Mouse (Mus musculus): ENCODE measurements at regions not wholly inside any gene's neighbourhood (a gene's known extent, or its start where the extent isn't known, plus 50 kb on each side); places are given as distances from the start of the nearest gene placed in this dataset.

- ATAC-seq (replicated peaks; ENCODE audit: low FRiP score) (no peak), DNase-seq (ENCODE audit: low spot score) (no peak)
- WGBS: 75% methylated on average over 4 of the region's 4 CpGs
Measured at GRCm38 (mm10) chr1:119153619-119154018, 100.2 kb upstream of the Gli2 start.

GRCm38 (mm10) chr1:119152776-119153175 lies 99.4 kb upstream of the Gli2 start:
- Histone ChIP-seq H3K4me3 (ENCODE audit: low read depth, low read length) (no peak overlapping the region), H3K4me1 (replicated peaks; ENCODE audit: control insufficient read depth, insufficient read depth, low read length) (no peaks in the 10 kb centered on the region), H3K4me2 (no peak overlapping the region), H3K9ac (ENCODE audit: low read depth, low read length) (no peak overlapping the region), H3K9me3 (ENCODE audit: control insufficient read depth, low read length) (no peaks in the 10 kb centered on the region; the same call in 1 of the 2 replicates), H3K36me3 (ENCODE audit: control insufficient read depth, insufficient read depth, low read length) (no peaks in the 10 kb centered on the region), H3K27ac (ENCODE audit: low read depth, low read length) (no peak overlapping the region), H3K27me3 (replicated peaks; ENCODE audit: control insufficient read depth, insufficient read depth, low read length) (no peaks in the 10 kb centered on the region)
- DNase-seq (ENCODE audit: low spot score) (no peak), ATAC-seq (replicated peaks; ENCODE audit: low FRiP score) (no peak)
- WGBS: 82% methylated on average over 6 of the region's 6 CpGs

More at GRCm38 (mm10) chr1:119153619-119154018, 100.2 kb upstream of the Gli2 start:
- Histone ChIP-seq H3K27me3 (replicated peaks; ENCODE audit: control insufficient read depth, insufficient read depth, low read length) (no peaks in the 10 kb centered on the region), H3K27ac (ENCODE audit: low read depth, low read length) (no peak overlapping the region), H3K4me2 (no peak overlapping the region), H3K4me3 (ENCODE audit: low read depth, low read length) (no peak overlapping the region), H3K9ac (ENCODE audit: low read depth, low read length) (no peak overlapping the region), H3K9me3 (ENCODE audit: control insufficient read depth, low read length) (no peaks in the 10 kb centered on the region; the same call in 1 of the 2 replicates), H3K36me3 (ENCODE audit: control insufficient read depth, insufficient read depth, low read length) (no peaks in the 10 kb centered on the region), H3K4me1 (replicated peaks; ENCODE audit: control insufficient read depth, insufficient read depth, low read length) (no peaks in the 10 kb centered on the region)

- H3K36me3 ChIP-seq (ENCODE audit: control insufficient read depth, insufficient read depth, low read length): no peaks in the 10 kb centered on the region
- H3K9me3 ChIP-seq (ENCODE audit: control insufficient read depth, low read length): no peaks in the 10 kb centered on the region
- no peak overlapping the region for H3K27ac ChIP-seq (ENCODE audit: low read depth, low read length)
- H3K27me3 ChIP-seq (replicated peaks; ENCODE audit: control insufficient read depth, insufficient read depth, low read length): no peaks in the 10 kb centered on the region
- no peak overlapping the region for H3K4me3 ChIP-seq (ENCODE audit: low read depth, low read length)
- WGBS: 77% methylated on average over 2 of the region's 2 CpGs
- no peaks in the 10 kb centered on the region for H3K4me1 ChIP-seq (replicated peaks; ENCODE audit: control insufficient read depth, insufficient read depth, low read length)
- H3K9ac ChIP-seq (ENCODE audit: low read depth, low read length): no peak overlapping the region
- ATAC-seq (replicated peaks; ENCODE audit: low FRiP score) (no peak), DNase-seq (ENCODE audit: low spot score) (no peak)
- H3K4me2 ChIP-seq: no peak overlapping the region
Measured at GRCm38 (mm10) chr1:119147506-119147905, 94.1 kb upstream of the Gli2 start.

- DNase-seq (ENCODE audit: low spot score) (no peak), ATAC-seq (replicated peaks; ENCODE audit: low FRiP score) (no peak)
- no peaks in the 10 kb centered on the region for H3K36me3 ChIP-seq (ENCODE audit: control insufficient read depth, insufficient read depth, low read length)
- no peak overlapping the region for H3K27ac ChIP-seq (ENCODE audit: low read depth, low read length)
- no peak overlapping the region for H3K4me2 ChIP-seq
- no peak overlapping the region for H3K4me3 ChIP-seq (ENCODE audit: low read depth, low read length)
- no peaks in the 10 kb centered on the region for H3K9me3 ChIP-seq (ENCODE audit: control insufficient read depth, low read length)
- no peak overlapping the region for H3K9ac ChIP-seq (ENCODE audit: low read depth, low read length)
- 57% methylated on average over 11 of the region's 11 CpGs for WGBS
- no peaks in the 10 kb centered on the region for H3K27me3 ChIP-seq (replicated peaks; ENCODE audit: control insufficient read depth, insufficient read depth, low read length)
- no peaks in the 10 kb centered on the region for H3K4me1 ChIP-seq (replicated peaks; ENCODE audit: control insufficient read depth, insufficient read depth, low read length)
Measured at GRCm38 (mm10) chr1:119143808-119144207, 90.4 kb upstream of the Gli2 start.

GRCm38 (mm10) chr1:119129039-119129438 lies 75.6 kb upstream of the Gli2 start:
- DNase-seq (ENCODE audit: low spot score): no peak
- 83% methylated on average over 3 of the region's 3 CpGs for WGBS
- no peaks in the 10 kb centered on the region for H3K4me1 ChIP-seq (replicated peaks; ENCODE audit: control insufficient read depth, insufficient read depth, low read length)
- no peak overlapping the region for H3K4me3 ChIP-seq (ENCODE audit: low read depth, low read length)
- no peak for ATAC-seq (replicated peaks; ENCODE audit: low FRiP score)
- no peak overlapping the region for H3K4me2 ChIP-seq
- no peaks in the 10 kb centered on the region for H3K36me3 ChIP-seq (ENCODE audit: control insufficient read depth, insufficient read depth, low read length)
- H3K27me3 ChIP-seq (replicated peaks; ENCODE audit: control insufficient read depth, insufficient read depth, low read length): no peaks in the 10 kb centered on the region
- H3K27ac ChIP-seq (ENCODE audit: low read depth, low read length): no peak overlapping the region
- no peak overlapping the region for H3K9ac ChIP-seq (ENCODE audit: low read depth, low read length)
- no peaks in the 10 kb centered on the region for H3K9me3 ChIP-seq (ENCODE audit: control insufficient read depth, low read length)

GRCm38 (mm10) chr1:119125561-119125960 lies 72.1 kb upstream of the Gli2 start:
- H3K9me3 ChIP-seq (ENCODE audit: control insufficient read depth, low read length): no peaks in the 10 kb centered on the region
- no peak overlapping the region for H3K9ac ChIP-seq (ENCODE audit: low read depth, low read length)
- H3K4me1 ChIP-seq (replicated peaks; ENCODE audit: control insufficient read depth, insufficient read depth, low read length): no peaks in the 10 kb centered on the region
- H3K4me2 ChIP-seq: no peak overlapping the region
- no peaks in the 10 kb centered on the region for H3K27me3 ChIP-seq (replicated peaks; ENCODE audit: control insufficient read depth, insufficient read depth, low read length)
- DNase-seq (ENCODE audit: low spot score) (no peak), ATAC-seq (replicated peaks; ENCODE audit: low FRiP score) (no peak)
- H3K36me3 ChIP-seq (ENCODE audit: control insufficient read depth, insufficient read depth, low read length): no peaks in the 10 kb centered on the region
- H3K27ac ChIP-seq (ENCODE audit: low read depth, low read length): no peak overlapping the region
- no peak overlapping the region for H3K4me3 ChIP-seq (ENCODE audit: low read depth, low read length)
- WGBS: 65% methylated on average over 6 of the region's 6 CpGs

- Histone ChIP-seq H3K9ac (ENCODE audit: low read depth, low read length) (no peak overlapping the region), H3K36me3 (ENCODE audit: control insufficient read depth, insufficient read depth, low read length) (no peaks in the 10 kb centered on the region), H3K9me3 (ENCODE audit: control insufficient read depth, low read length) (no peaks in the 10 kb centered on the region), H3K4me3 (ENCODE audit: low read depth, low read length) (no peak overlapping the region), H3K27me3 (replicated peaks; ENCODE audit: control insufficient read depth, insufficient read depth, low read length) (no peaks in the 10 kb centered on the region), H3K27ac (ENCODE audit: low read depth, low read length) (no peak overlapping the region), H3K4me2 (no peak overlapping the region), H3K4me1 (replicated peaks; ENCODE audit: control insufficient read depth, insufficient read depth, low read length) (no peaks in the 10 kb centered on the region)
- no peak for DNase-seq (ENCODE audit: low spot score)
- no peak for ATAC-seq (replicated peaks; ENCODE audit: low FRiP score)
- whole genome bisulfite sequencing: 61% methylated on average over 4 of the region's 4 CpGs
Measured at GRCm38 (mm10) chr1:119124798-119125197, 71.4 kb upstream of the Gli2 start.

GRCm38 (mm10) chr1:119124063-119124462 lies 70.6 kb upstream of the Gli2 start:
- ATAC-seq (replicated peaks; ENCODE audit: low FRiP score) (no peak), DNase-seq (ENCODE audit: low spot score) (no peak)
- H3K9me3 ChIP-seq (ENCODE audit: control insufficient read depth, low read length): no peaks in the 10 kb centered on the region
- 64% methylated on average over 2 of the region's 2 CpGs for WGBS
- H3K4me1 ChIP-seq (replicated peaks; ENCODE audit: control insufficient read depth, insufficient read depth, low read length): no peaks in the 10 kb centered on the region
- H3K4me3 ChIP-seq (ENCODE audit: low read depth, low read length): no peak overlapping the region
- H3K36me3 ChIP-seq (ENCODE audit: control insufficient read depth, insufficient read depth, low read length): no peaks in the 10 kb centered on the region
- H3K27me3 ChIP-seq (replicated peaks; ENCODE audit: control insufficient read depth, insufficient read depth, low read length): no peaks in the 10 kb centered on the region
- no peak overlapping the region for H3K9ac ChIP-seq (ENCODE audit: low read depth, low read length)
- no peak overlapping the region for H3K27ac ChIP-seq (ENCODE audit: low read depth, low read length)
- no peak overlapping the region for H3K4me2 ChIP-seq

GRCm38 (mm10) chr1:119123402-119123801 lies 70.0 kb upstream of the Gli2 start:
- Histone ChIP-seq H3K9me3 (ENCODE audit: control insufficient read depth, low read length) (no peaks in the 10 kb centered on the region), H3K4me2 (no peak overlapping the region), H3K27me3 (replicated peaks; ENCODE audit: control insufficient read depth, insufficient read depth, low read length) (no peaks in the 10 kb centered on the region), H3K4me3 (ENCODE audit: low read depth, low read length) (no peak overlapping the region), H3K36me3 (ENCODE audit: control insufficient read depth, insufficient read depth, low read length) (no peaks in the 10 kb centered on the region), H3K27ac (ENCODE audit: low read depth, low read length) (no peak overlapping the region), H3K9ac (ENCODE audit: low read depth, low read length) (no peak overlapping the region), H3K4me1 (replicated peaks; ENCODE audit: control insufficient read depth, insufficient read depth, low read length) (no peaks in the 10 kb centered on the region)
- DNase-seq (ENCODE audit: low spot score) (no peak), ATAC-seq (replicated peaks; ENCODE audit: low FRiP score) (no peak)
- 47% methylated on average over 3 of the region's 3 CpGs for WGBS

Measured in liver, embryonic 11.5 days (tissue).